Mouse (Mus musculus) limb, embryonic 11.5 days (tissue): ENCODE data around the gene Swt1. TPM values are rescaled to one million over a fixed set of nuclear protein-coding genes. Genes with fewer than 3 reads are reported as not detected.

ENCODE experiments used
- ATAC-seq: fragments of 200-750 bp; cut with Nextera tagmentation; 2 replicates; pipeline ENCODE4 v1.8.0; 2017; ENCODE audit warnings: low read depth; ENCODE audit not compliant: insufficient number of reproducible peaks, low FRiP score, low TSS enrichment
- DNase-seq: peaks from one replicate; pipeline ENCODE4 v3.0.0-alpha.2; 2015; ENCODE audit warnings: low spot score
- H3K27ac ChIP-seq: fragments of 300-500 bp; sonication (generic); replicated peaks from 2 replicates; pipeline ENCODE4 v1.5.1; 2014; ENCODE audit warnings: low read depth, mild to moderate bottlenecking, low read length
- H3K27me3 ChIP-seq: fragments of 300-500 bp; sonication (generic); 2 replicates; pipeline ENCODE4 v1.6.1; 2014; ENCODE audit warnings: mild to moderate bottlenecking, low read length, mixed read lengths; ENCODE audit not compliant: control insufficient read depth, insufficient read depth
- H3K36me3 ChIP-seq: fragments of 300-500 bp; sonication (generic); 2 replicates; pipeline ENCODE4 v1.6.1; 2014; ENCODE audit warnings: mild to moderate bottlenecking, low read length, moderate library complexity, mixed read lengths; ENCODE audit not compliant: control insufficient read depth, insufficient read depth
- H3K4me1 ChIP-seq: fragments of 300-500 bp; sonication (generic); 2 replicates; pipeline ENCODE4 v1.6.1; 2014; ENCODE audit warnings: low read length, mixed read lengths; ENCODE audit not compliant: control insufficient read depth, insufficient read depth
- H3K4me2 ChIP-seq: fragments of 300-500 bp; sonication (generic); 2 replicates; pipeline ENCODE4 v1.6.1; 2014; ENCODE audit warnings: low read depth, mild to moderate bottlenecking, moderate library complexity; ENCODE audit not compliant: severe bottlenecking
- H3K4me3 ChIP-seq: fragments of 300-500 bp; sonication (generic); 2 replicates; pipeline ENCODE4 v1.5.1; 2014; ENCODE audit warnings: low read depth, low read length
- H3K9ac ChIP-seq: fragments of 300-500 bp; sonication (generic); 2 replicates; pipeline ENCODE4 v1.6.1; 2014; ENCODE audit warnings: mild to moderate bottlenecking, low read length
- H3K9me3 ChIP-seq: fragments of 300-500 bp; sonication (generic); 2 replicates; pipeline ENCODE4 v1.6.1; 2016; ENCODE audit warnings: low read length; ENCODE audit not compliant: control insufficient read depth
- whole genome bisulfite sequencing: fragments of 180-500 bp; shearing (Covaris S2); extraction: QIAGEN DNeasy Blood & Tissue Kit; methylation state at CpG from one replicate; pipeline ENCODE4 v1.1.7; 2014; 5-methylcytosine and 5-hydroxymethylcytosine counted together
- polyA plus RNA-seq: library from polyadenylated mRNA; unstranded; fragments of >200 nt; fragmentation: Nextera tagmentation; extraction: Ambion mirVana; gene quantifications from 2 replicates; pipeline ENCODE4 v1.2.1, GENCODE M21; 2014

The Swt1 gene
- polyA plus RNA-seq, 1 experiment from 2014 or later = 18.9 TPM

GRCm38 (mm10) chr1:151450851-151451250, 22.6 kb upstream of the Swt1 start:
- Histone ChIP-seq H3K27me3 (no peaks in the 10 kb centered on the region), H3K9ac (no peak overlapping the region), H3K4me1 (no peaks in the 10 kb centered on the region), H3K9me3 (no peaks in the 10 kb centered on the region), H3K4me3 (no peak overlapping the region), H3K36me3 (peaks cover 8% of the 10 kb centered on the region), H3K27ac (no peak overlapping the region), H3K4me2 (no peak overlapping the region)
- WGBS = 100% methylated on average over 1 of the region's 2 CpGs
- DNase-seq (no peak), ATAC-seq (no peak)

- 97% methylated on average over 10 of the region's 10 CpGs for WGBS
- H3K4me3 ChIP-seq = no peak overlapping the region
- DNase-seq = no peak
- ATAC-seq = no peak
- no peak overlapping the region for H3K27ac ChIP-seq
- no peaks in the 10 kb centered on the region for H3K4me1 ChIP-seq
- no peaks in the 10 kb centered on the region for H3K9me3 ChIP-seq
- H3K27me3 ChIP-seq = no peaks in the 10 kb centered on the region
- no peak overlapping the region for H3K4me2 ChIP-seq
- H3K9ac ChIP-seq = no peak overlapping the region
- peaks cover 15% of the 10 kb centered on the region for H3K36me3 ChIP-seq
Measured at GRCm38 (mm10) chr1:151449866-151450265, 21.6 kb upstream of the Swt1 start.

GRCm38 (mm10) chr1:151435431-151435830, 7.2 kb upstream of the Swt1 start:
- H3K36me3 ChIP-seq = peaks cover 7% of the 10 kb centered on the region
- H3K9ac ChIP-seq = no peak overlapping the region
- H3K4me2 ChIP-seq = no peak overlapping the region
- no peaks in the 10 kb centered on the region for H3K9me3 ChIP-seq
- WGBS = 85% methylated on average over 6 of the region's 6 CpGs
- no peaks in the 10 kb centered on the region for H3K27me3 ChIP-seq
- H3K4me1 ChIP-seq = no peaks in the 10 kb centered on the region
- no peak overlapping the region for H3K4me3 ChIP-seq
- no peak overlapping the region for H3K27ac ChIP-seq
- DNase-seq = no peak
- no peak for ATAC-seq

GRCm38 (mm10) chr1:151429316-151429715, 1.1 kb upstream of the Swt1 start:
- 52% methylated on average over 9 of the region's 9 CpGs for WGBS
- Histone ChIP-seq H3K27me3 (no peaks in the 10 kb centered on the region), H3K36me3 (no peaks in the 10 kb centered on the region), H3K9ac (peak overlapping the region; percentile 91), H3K4me1 (no peaks in the 10 kb centered on the region), H3K27ac (no peak overlapping the region; the same call in 1 of the 2 replicates), H3K4me3 (peak overlapping the region; percentile 92), H3K4me2 (peak overlapping the region; percentile 52), H3K9me3 (no peaks in the 10 kb centered on the region)
- no peak for DNase-seq
- no peak for ATAC-seq

- DNase-seq = no peak
- no peaks in the 10 kb centered on the region for H3K36me3 ChIP-seq
Measured at GRCm38 (mm10) chr1:151427888-151428262, 380 bp downstream of the Swt1 start.

GRCm38 (mm10) chr1:151426947-151427600, 1.2 kb downstream of the Swt1 start:
- no peak overlapping the region for H3K27ac ChIP-seq
- WGBS = 26% methylated on average over 7 of the region's 7 CpGs

More at GRCm38 (mm10) chr1:151427888-151428262, 380 bp downstream of the Swt1 start:
- peak; percentile 78 for ATAC-seq
- Histone ChIP-seq H3K4me2 (peak overlapping the region; percentile 49), H3K27ac (peak overlapping the region; percentile 74; the same call in 1 of the 2 replicates), H3K4me1 (no peaks in the 10 kb centered on the region), H3K9me3 (no peaks in the 10 kb centered on the region), H3K9ac (peak overlapping the region; percentile 91), H3K4me3 (peak overlapping the region; percentile 92), H3K27me3 (no peaks in the 10 kb centered on the region)
- 1% methylated on average over 26 of the region's 26 CpGs for WGBS

GRCm38 (mm10) chr1:151422178-151422577, 6.1 kb downstream of the Swt1 start:
- WGBS = 87% methylated on average over 3 of the region's 3 CpGs
- Histone ChIP-seq H3K4me1 (no peaks in the 10 kb centered on the region), H3K4me2 (no peak overlapping the region), H3K9ac (no peak overlapping the region), H3K9me3 (no peaks in the 10 kb centered on the region), H3K27ac (no peak overlapping the region), H3K27me3 (no peaks in the 10 kb centered on the region), H3K36me3 (no peaks in the 10 kb centered on the region; the same call in 1 of the 2 replicates), H3K4me3 (no peak overlapping the region)
- no peak for ATAC-seq
- DNase-seq = no peak

More at GRCm38 (mm10) chr1:151426947-151427600, 1.2 kb downstream of the Swt1 start:
- no peak for DNase-seq
- Histone ChIP-seq H3K36me3 (no peaks in the 10 kb centered on the region; the same call in 1 of the 2 replicates), H3K4me2 (peak overlapping the region; percentile 49), H3K4me1 (no peaks in the 10 kb centered on the region), H3K27me3 (no peaks in the 10 kb centered on the region), H3K9ac (no peak overlapping the region; the same call in 1 of the 2 replicates), H3K4me3 (peak overlapping the region; percentile 92), H3K9me3 (no peaks in the 10 kb centered on the region)
- no peak for ATAC-seq

- DNase-seq (no peak), ATAC-seq (no peak)
- no peak overlapping the region for H3K4me2 ChIP-seq
- H3K36me3 ChIP-seq = no peaks in the 10 kb centered on the region
- H3K4me3 ChIP-seq = no peak overlapping the region
- WGBS = 76% methylated on average over 3 of the region's 3 CpGs
- H3K9me3 ChIP-seq = no peaks in the 10 kb centered on the region
- no peak overlapping the region for H3K9ac ChIP-seq
- no peaks in the 10 kb centered on the region for H3K27me3 ChIP-seq
- H3K27ac ChIP-seq = no peak overlapping the region
- H3K4me1 ChIP-seq = no peaks in the 10 kb centered on the region
Measured at GRCm38 (mm10) chr1:151409827-151410226, 18.4 kb downstream of the Swt1 start.
